Mouse (Mus musculus): Measurements from ENCODE around the gene Mnt. TPM values are rescaled to one million over a fixed set of nuclear protein-coding genes. Genes with fewer than 3 reads are reported as not detected.
"Not testable (repeated sequence)": the region's sequence is repeated elsewhere in the genome, so short reads cannot be mapped to it uniquely, and the experiment has no call there.

Mnt gene
- 10 to 100 TPM in 3 of 4 experiments, 1 to 10 TPM in 1; 7.4 to 13.4 (median 10.2) TPM for total RNA-seq (2022)

GRCm38 (mm10) chr11:74830256-74831161 is at the start of gene Mnt:
Gene Mnt (plus strand): TSS chr11:74830920.
- DNase-seq (ENCODE audit: low spot score): peak; percentile 100

- no peak for DNase-seq (ENCODE audit: low spot score)
Observed at GRCm38 (mm10) chr11:74792874-74793273, 37.8 kb upstream of the Mnt start.

- no peak for DNase-seq (ENCODE audit: low spot score)
Observed at GRCm38 (mm10) chr11:74800658-74801057, 30.1 kb upstream of the Mnt start.

GRCm38 (mm10) chr11:74804081-74804627 is 26.6 kb upstream of the Mnt start:
- DNase-seq (ENCODE audit: low spot score): no peak

- no peak for DNase-seq (ENCODE audit: low spot score)
Observed at GRCm38 (mm10) chr11:74807246-74807882, 23.4 kb upstream of the Mnt start.

- no peak for DNase-seq (ENCODE audit: low spot score)
Observed at GRCm38 (mm10) chr11:74808251-74808853, 22.4 kb upstream of the Mnt start.

- DNase-seq (ENCODE audit: low spot score): no peak
Observed at GRCm38 (mm10) chr11:74810134-74810533, 20.6 kb upstream of the Mnt start.

GRCm38 (mm10) chr11:74811027-74811426 is 19.7 kb upstream of the Mnt start:
- DNase-seq (ENCODE audit: low spot score): not testable (repeated sequence)

- DNase-seq (ENCODE audit: low spot score): no peak
Observed at GRCm38 (mm10) chr11:74811538-74811937, 19.2 kb upstream of the Mnt start.

GRCm38 (mm10) chr11:74815795-74816194 is 14.9 kb upstream of the Mnt start:
- DNase-seq (ENCODE audit: low spot score): no peak

- no peak for DNase-seq (ENCODE audit: low spot score)
Observed at GRCm38 (mm10) chr11:74820921-74821320, 9.8 kb upstream of the Mnt start.

GRCm38 (mm10) chr11:74821463-74821862 is 9.3 kb upstream of the Mnt start:
- DNase-seq (ENCODE audit: low spot score): no peak

- DNase-seq (ENCODE audit: low spot score): no peak
Observed at GRCm38 (mm10) chr11:74822746-74823440, 7.8 kb upstream of the Mnt start.

GRCm38 (mm10) chr11:74826151-74826550 is 4.6 kb upstream of the Mnt start:
- DNase-seq (ENCODE audit: low spot score): no peak

GRCm38 (mm10) chr11:74826702-74827101 is 4.0 kb upstream of the Mnt start:
- no peak for DNase-seq (ENCODE audit: low spot score)

- DNase-seq (ENCODE audit: low spot score): no peak
Observed at GRCm38 (mm10) chr11:74827791-74828403, 2.8 kb upstream of the Mnt start.

GRCm38 (mm10) chr11:74828404-74828931 is 2.3 kb upstream of the Mnt start:
- DNase-seq (ENCODE audit: low spot score): no peak

GRCm38 (mm10) chr11:74828965-74829550 is 1.7 kb upstream of the Mnt start:
- no peak for DNase-seq (ENCODE audit: low spot score)

GRCm38 (mm10) chr11:74829812-74830211 is 908 bp upstream of the Mnt start:
- DNase-seq (ENCODE audit: low spot score): no peak

GRCm38 (mm10) chr11:74831191-74831605 is 478 bp downstream of the Mnt start:
- no peak for DNase-seq (ENCODE audit: low spot score)

Data from heart, adult 8-10 months (tissue).